Mouse (Mus musculus): ENCODE measurements around the gene Acss1.
A peak's percentile ranks its signal among the peaks of the same experiment; 100 is the strongest.

Gene Acss1

GRCm38 (mm10) chr2:150645225-150645624, 23.1 kb downstream of the Acss1 start:
- ATAC-seq (ENCODE audit: insufficient number of reproducible peaks, low FRiP score, low TSS enrichment) = no peak

GRCm38 (mm10) chr2:150643726-150644415, 24.4 kb downstream of the Acss1 start:
- peak; percentile 74 for ATAC-seq (ENCODE audit: insufficient number of reproducible peaks, low FRiP score, low TSS enrichment)

- ATAC-seq (ENCODE audit: insufficient number of reproducible peaks, low FRiP score, low TSS enrichment) = no peak
These were observed 25.1 kb downstream of the Acss1 start for GRCm38 (mm10) chr2:150643166-150643565.

- no peak for ATAC-seq (ENCODE audit: insufficient number of reproducible peaks, low FRiP score, low TSS enrichment)
These were observed 29.9 kb downstream of the Acss1 start for GRCm38 (mm10) chr2:150638370-150638733.

GRCm38 (mm10) chr2:150637702-150638369, 30.5 kb downstream of the Acss1 start:
- no peak for ATAC-seq (ENCODE audit: insufficient number of reproducible peaks, low FRiP score, low TSS enrichment)

- ATAC-seq (ENCODE audit: insufficient number of reproducible peaks, low FRiP score, low TSS enrichment) = no peak
These were observed 32.3 kb downstream of the Acss1 start for GRCm38 (mm10) chr2:150635877-150636446.

GRCm38 (mm10) chr2:150629255-150629654, 39.0 kb downstream of the Acss1 start:
- ATAC-seq (ENCODE audit: insufficient number of reproducible peaks, low FRiP score, low TSS enrichment) = no peak

GRCm38 (mm10) chr2:150627140-150627539, 41.2 kb downstream of the Acss1 start:
- no peak for ATAC-seq (ENCODE audit: insufficient number of reproducible peaks, low FRiP score, low TSS enrichment)

GRCm38 (mm10) chr2:150624926-150625325, 43.4 kb downstream of the Acss1 start:
- no peak for ATAC-seq (ENCODE audit: insufficient number of reproducible peaks, low FRiP score, low TSS enrichment)

- ATAC-seq (ENCODE audit: insufficient number of reproducible peaks, low FRiP score, low TSS enrichment) = no peak
These were observed 44.3 kb downstream of the Acss1 start for GRCm38 (mm10) chr2:150623957-150624356.

GRCm38 (mm10) chr2:150621698-150622097, 46.6 kb downstream of the Acss1 start:
- ATAC-seq (ENCODE audit: insufficient number of reproducible peaks, low FRiP score, low TSS enrichment) = no peak

GRCm38 (mm10) chr2:150610097-150610496, 58.2 kb downstream of the Acss1 start:
- ATAC-seq (ENCODE audit: insufficient number of reproducible peaks, low FRiP score, low TSS enrichment) = no peak

GRCm38 (mm10) chr2:150608872-150609560, 59.3 kb downstream of the Acss1 start:
- peak; percentile 71 for ATAC-seq (ENCODE audit: insufficient number of reproducible peaks, low FRiP score, low TSS enrichment)

- peak; percentile 87 for ATAC-seq (ENCODE audit: insufficient number of reproducible peaks, low FRiP score, low TSS enrichment)
These were observed 60.1 kb downstream of the Acss1 start, which contains the start of gene Apmap for GRCm38 (mm10) chr2:150608087-150608799. Gene Apmap, minus strand, starts transcription at chr2:150608567.

- no peak for ATAC-seq (ENCODE audit: insufficient number of reproducible peaks, low FRiP score, low TSS enrichment)
These were observed 61.2 kb downstream of the Acss1 start for GRCm38 (mm10) chr2:150607086-150607485.

GRCm38 (mm10) chr2:150604802-150605201, 63.5 kb downstream of the Acss1 start:
- no peak for ATAC-seq (ENCODE audit: insufficient number of reproducible peaks, low FRiP score, low TSS enrichment)

- ATAC-seq (ENCODE audit: insufficient number of reproducible peaks, low FRiP score, low TSS enrichment) = no peak
These were observed 66.1 kb downstream of the Acss1 start for GRCm38 (mm10) chr2:150602166-150602565.

GRCm38 (mm10) chr2:150600263-150600662, 68.0 kb downstream of the Acss1 start:
- ATAC-seq (ENCODE audit: insufficient number of reproducible peaks, low FRiP score, low TSS enrichment) = no peak

GRCm38 (mm10) chr2:150595411-150596190, 72.7 kb downstream of the Acss1 start:
- no peak for ATAC-seq (ENCODE audit: insufficient number of reproducible peaks, low FRiP score, low TSS enrichment)

GRCm38 (mm10) chr2:150589076-150589475, 79.2 kb downstream of the Acss1 start:
- no peak for ATAC-seq (ENCODE audit: insufficient number of reproducible peaks, low FRiP score, low TSS enrichment)

Measured in cerebellum, adult (tissue).